Mouse (Mus musculus) urinary bladder, postnatal 25 days (tissue): ENCODE results near the gene Nek6.

Source experiments
- DNase-seq: peaks from one replicate; pipeline ENCODE4 v3.0.0; 2022; ENCODE audit warnings: low spot score

The Nek6 gene

GRCm38 (mm10) chr2:38579528-38579927 lies 68.1 kb downstream of the Nek6 start:
- no peak for DNase-seq

- DNase-seq: no peak
Observed at GRCm38 (mm10) chr2:38583982-38584381, 72.5 kb downstream of the Nek6 start.

- no peak for DNase-seq
Observed at GRCm38 (mm10) chr2:38584514-38585378, 73.3 kb downstream of the Nek6 start.

GRCm38 (mm10) chr2:38585379-38585736 lies 73.9 kb downstream of the Nek6 start:
- DNase-seq: no peak

- DNase-seq: no peak
Observed at GRCm38 (mm10) chr2:38586733-38587132, 75.3 kb downstream of the Nek6 start.

- no peak for DNase-seq
Observed at GRCm38 (mm10) chr2:38591751-38592459, 80.5 kb downstream of the Nek6 start.

- DNase-seq: no peak
Observed at GRCm38 (mm10) chr2:38594874-38595273, 83.4 kb downstream of the Nek6 start.

GRCm38 (mm10) chr2:38597896-38598295 lies 86.5 kb downstream of the Nek6 start:
- no peak for DNase-seq

- no peak for DNase-seq
Observed at GRCm38 (mm10) chr2:38598395-38598794, 87.0 kb downstream of the Nek6 start.

GRCm38 (mm10) chr2:38600842-38601241 lies 89.4 kb downstream of the Nek6 start:
- no peak for DNase-seq

GRCm38 (mm10) chr2:38607716-38608115 lies 96.3 kb downstream of the Nek6 start:
- no peak for DNase-seq

GRCm38 (mm10) chr2:38608831-38609309 lies 97.4 kb downstream of the Nek6 start:
- DNase-seq: no peak

GRCm38 (mm10) chr2:38609310-38609709 lies 97.9 kb downstream of the Nek6 start:
- no peak for DNase-seq

- DNase-seq: no peak
Observed at GRCm38 (mm10) chr2:38610161-38610560, 98.7 kb downstream of the Nek6 start.

- DNase-seq: no peak
Observed at GRCm38 (mm10) chr2:38612596-38612995, 101.2 kb downstream of the Nek6 start.

GRCm38 (mm10) chr2:38613576-38613975 lies 102.1 kb downstream of the Nek6 start:
- DNase-seq: no peak

GRCm38 (mm10) chr2:38614437-38614836 lies 103.0 kb downstream of the Nek6 start:
- no peak for DNase-seq

GRCm38 (mm10) chr2:38616072-38616471 lies 104.6 kb downstream of the Nek6 start:
- DNase-seq: no peak

GRCm38 (mm10) chr2:38616956-38617872 lies 105.8 kb downstream of the Nek6 start:
- DNase-seq: no peak

GRCm38 (mm10) chr2:38619777-38620176 lies 108.3 kb downstream of the Nek6 start:
- DNase-seq: no peak

- DNase-seq: no peak
Observed at GRCm38 (mm10) chr2:38621076-38621475, 109.6 kb downstream of the Nek6 start.

- no peak for DNase-seq
Observed at GRCm38 (mm10) chr2:38621610-38622021, 110.2 kb downstream of the Nek6 start.
